Mouse (Mus musculus) liver, postnatal 0 days (tissue): ENCODE data around the gene Cxcl16.

Source experiments
- CTCF ChIP-seq: sonication (generic); IDR thresholded peaks from 2 replicates; pipeline ENCODE4 v1.5.1; 2016; ENCODE audit warnings: antibody characterized with exemption, low read depth
- EP300 ChIP-seq: IDR thresholded peaks from 2 replicates; pipeline ENCODE4 v1.6.1; 2016; ENCODE audit warnings: antibody characterized with exemption, low read depth, mild to moderate bottlenecking

GRCm38 (mm10) chr11:70437426-70437825 is 22.4 kb downstream of the Cxcl16 start:
- TF ChIP-seq CTCF (no peak), EP300 (no peak)
